Mouse (Mus musculus): ENCODE measurements around the gene Ifi35. TPM values are rescaled to one million over a fixed set of nuclear protein-coding genes. Genes with fewer than 3 reads are reported as not detected.
"Not testable (repeated sequence)": the region's sequence is repeated elsewhere in the genome, so short reads cannot be mapped to it uniquely, and the experiment has no call there.

The Ifi35 gene
- total RNA-seq, 2 experiments from 2014 or later: 23.0 to 24.9 TPM

DNA sequence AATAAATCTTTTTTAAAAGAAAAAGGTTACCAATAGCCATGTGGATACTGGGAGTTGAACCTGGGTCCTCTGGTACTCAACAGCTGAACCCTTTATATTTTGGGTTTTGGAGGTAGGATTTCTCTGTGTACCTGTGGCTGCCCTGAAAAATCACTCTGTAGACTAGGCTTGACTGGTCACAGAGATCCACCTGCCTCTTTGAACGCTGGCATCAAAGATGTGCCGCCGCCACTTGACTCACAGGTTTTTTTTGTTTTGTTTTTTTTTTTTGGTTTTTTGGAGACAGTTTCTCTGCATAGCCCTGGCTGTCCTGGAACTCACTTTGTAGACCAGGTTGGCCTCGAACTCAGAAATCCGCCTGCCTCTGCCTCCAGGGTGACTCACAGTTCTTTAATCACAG lies 421 bp upstream of the Ifi35 start:
- no peak for DNase-seq

DNA sequence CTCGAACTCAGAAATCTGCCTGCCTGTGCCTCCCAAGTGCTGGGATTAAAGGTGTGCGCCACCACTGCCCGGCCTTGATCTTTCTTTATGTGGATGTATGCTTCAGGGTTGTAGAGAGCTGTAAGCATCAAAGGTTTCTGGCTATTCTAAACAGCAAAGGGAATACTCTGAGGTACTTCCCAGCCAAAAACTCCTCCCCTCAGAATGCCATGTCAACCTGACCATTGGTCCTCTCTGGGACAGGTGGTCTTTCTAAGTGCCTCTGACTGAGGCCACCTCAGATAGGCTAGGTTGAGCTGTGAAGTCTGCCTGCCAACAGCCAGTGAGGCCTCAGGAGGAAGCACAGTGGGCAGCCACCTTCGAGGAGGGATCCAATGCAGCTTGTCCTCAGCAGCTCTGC lies 692 bp downstream of the Ifi35 start:
- no peak for DNase-seq

DNA sequence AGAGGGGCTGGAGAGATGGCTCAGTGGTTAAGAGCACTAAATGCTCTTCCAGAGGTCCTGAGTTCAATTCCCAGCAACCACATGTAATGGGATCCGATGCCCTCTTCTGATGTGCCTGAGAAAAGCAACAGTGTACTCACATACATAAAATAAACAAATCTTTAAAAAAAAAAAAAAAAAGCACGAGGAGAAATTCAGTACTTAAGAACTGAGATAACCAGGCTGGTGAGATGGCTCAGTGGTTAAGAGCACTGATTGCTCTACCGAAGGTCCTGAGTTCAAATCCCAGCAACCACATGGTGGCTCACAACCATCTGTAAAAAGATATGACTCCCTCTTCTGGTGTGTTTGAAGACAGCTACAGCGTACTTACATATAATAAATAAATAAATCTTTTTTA lies 1.4 kb downstream of the Ifi35 start:
- DNase-seq: not testable (repeated sequence)

DNA sequence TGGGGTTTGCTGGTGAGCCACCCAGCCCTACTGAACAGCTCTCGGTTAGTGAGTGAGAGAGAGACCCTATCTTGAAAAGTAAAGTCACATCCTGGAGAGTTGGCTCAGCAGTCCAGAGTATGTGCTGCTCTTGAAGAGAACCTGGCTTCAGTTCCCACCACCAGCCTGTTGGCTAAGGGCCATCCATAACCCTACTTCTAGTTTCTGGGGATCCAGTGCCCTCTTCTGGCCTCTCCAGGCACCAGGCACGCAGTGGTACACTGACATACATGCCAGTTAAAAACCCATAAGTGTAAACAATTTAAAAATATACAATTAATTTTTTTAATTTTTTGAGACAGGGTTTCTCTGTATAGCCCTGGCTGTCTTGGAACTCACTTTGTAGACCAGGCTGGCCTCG lies 2.2 kb downstream of the Ifi35 start:
- no peak for DNase-seq

DNA sequence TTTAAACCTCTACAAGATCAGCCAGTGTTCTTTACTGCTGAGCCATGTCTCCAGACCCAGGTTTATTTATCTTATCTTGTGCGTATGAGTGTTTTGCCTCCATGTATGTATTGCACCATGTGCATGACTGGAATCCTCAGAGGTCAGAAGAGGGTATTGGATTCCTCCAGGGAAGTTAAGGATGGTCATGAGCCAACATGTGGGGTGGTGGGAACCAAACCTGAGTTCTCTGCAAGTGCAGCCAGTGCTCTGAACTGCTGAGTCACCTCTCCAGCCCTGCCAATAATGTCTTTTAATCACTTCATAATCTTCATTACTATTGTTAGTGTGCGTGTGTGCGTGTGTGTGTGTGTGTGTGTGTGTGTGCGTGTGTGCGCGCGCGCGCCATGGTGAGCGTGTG lies 3.3 kb downstream of the Ifi35 start:
- no peak for DNase-seq

DNA sequence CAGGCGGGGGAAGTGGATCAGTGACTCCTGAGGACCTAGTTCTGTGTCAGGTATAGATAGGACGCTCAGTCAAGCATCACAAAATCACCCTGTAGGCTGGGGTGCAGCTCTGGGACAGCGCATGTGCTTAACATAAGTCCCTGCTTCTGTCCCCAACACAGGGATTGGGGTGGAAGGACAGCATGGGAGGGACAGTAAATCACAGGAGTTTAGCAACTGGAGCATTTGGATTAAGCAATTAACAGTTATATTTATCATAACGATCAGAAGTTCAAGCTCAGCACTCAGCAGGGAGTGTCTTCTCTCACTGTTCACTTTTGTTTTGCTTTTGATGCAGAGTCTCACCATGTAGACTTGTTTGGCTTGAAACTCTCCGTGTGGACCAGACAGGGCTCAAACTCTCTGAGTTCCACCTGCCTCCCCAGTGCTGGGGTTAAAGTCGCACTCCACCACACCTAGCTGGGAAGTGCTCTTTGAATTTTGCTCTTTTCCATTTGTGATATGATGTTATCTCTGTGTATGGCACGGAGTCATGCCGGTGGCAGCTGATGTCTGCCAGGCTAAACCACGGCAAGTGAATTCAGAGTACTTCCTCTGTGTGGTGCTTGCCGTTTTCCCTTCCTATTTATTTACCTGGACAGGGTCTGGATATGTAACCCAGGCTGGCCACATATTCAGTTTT lies 4.0 kb downstream of the Ifi35 start:
- no peak for DNase-seq

DNA sequence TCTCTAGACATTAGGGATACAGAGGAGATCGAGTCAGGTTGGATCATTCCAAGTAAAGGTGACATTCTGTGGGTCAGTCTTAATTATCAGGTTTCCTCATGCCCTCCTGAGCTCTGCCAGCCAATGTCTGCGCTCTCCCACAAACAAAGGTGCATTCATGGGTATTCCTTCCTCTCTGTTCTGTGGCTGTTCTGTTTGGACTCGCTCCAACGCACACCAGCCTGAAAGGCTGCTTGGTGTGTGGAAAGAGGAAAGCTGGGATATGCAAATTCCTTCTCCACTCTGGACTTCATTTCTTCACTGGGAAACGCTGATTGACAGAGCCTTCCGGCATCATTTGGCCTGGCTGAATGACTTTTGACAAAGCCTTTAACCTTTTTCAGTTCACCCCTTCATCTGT lies 6.5 kb downstream of the Ifi35 start:
- DNase-seq: no peak

DNA sequence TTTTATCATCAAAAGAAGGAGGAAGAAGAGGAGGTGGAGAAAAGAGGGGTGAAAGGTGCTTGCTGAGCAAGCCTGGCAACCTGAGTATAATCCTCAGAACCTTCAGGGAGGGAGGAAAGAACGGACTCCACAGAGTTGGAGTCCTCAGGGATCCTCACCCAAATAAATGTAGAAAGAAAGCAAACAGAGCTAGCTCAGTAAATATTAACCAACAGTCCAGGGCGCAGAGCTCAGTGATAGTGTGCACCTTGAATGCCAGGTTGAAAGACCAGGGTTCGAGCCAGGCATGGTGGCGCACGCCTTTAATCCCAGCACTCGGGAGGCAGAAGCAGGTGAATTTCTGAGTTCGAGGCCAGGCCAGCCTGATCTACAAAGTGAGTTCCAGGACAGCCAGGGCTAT lies 7.4 kb downstream of the Ifi35 start:
- no peak for DNase-seq

DNA sequence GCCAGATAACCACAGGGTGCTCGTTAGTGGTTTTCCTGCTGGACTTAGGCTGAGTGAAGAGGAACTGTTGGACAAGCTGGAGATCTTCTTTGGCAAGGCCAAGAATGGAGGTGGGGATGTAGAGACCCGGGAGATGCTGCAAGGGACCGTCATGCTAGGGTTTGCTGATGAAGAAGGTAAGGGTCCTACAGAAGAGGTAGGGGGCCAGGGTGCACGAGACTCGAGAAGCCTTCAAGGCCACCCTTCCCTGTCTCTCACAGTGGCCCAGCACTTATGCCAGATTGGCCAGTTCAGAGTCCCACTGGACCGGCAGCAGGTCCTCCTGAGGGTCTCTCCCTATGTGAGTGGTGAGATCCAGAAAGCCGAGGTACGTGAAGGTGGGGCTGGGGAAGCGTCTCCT lies 9.4 kb downstream of the Ifi35 start:
- no peak for DNase-seq

DNA sequence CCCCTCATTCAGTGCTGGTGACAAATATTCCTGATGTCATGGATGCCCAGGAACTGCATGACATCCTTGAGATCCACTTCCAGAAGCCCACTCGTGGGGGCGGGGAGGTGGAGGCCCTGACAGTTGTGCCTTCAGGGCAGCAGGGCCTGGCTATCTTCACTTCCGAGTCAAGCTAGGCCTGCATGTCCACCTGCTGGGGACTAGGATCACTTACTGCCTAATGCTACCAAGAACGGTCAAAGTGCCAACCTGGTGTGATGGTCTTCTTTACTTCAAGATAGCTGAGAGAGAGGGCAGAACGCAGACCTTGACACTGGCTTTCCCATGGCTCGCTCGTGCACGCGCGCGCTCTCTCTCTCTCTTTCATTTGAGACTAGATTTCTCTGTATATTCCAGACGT lies 10.0 kb downstream of the Ifi35 start:
- no peak for DNase-seq

DNA sequence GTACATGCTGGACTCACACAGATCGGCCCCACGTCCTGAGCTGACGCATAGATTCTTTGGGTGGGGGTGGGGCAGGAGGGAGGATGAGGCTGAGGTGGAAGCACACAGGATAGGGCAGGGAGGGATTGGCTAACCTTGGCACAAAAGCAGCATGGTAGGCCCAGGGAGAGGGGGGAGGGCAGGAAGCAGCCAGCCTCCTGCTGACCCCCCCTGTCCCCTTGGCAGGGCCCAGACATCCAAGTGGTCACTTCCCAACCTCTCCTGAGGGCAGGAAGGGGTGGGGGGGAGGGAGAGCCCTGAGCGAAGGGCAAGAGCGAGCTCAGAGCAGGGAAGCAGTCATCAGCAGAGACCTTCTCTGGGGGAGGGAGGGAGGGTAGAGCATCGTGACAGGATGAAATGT lies 11.5 kb downstream of the Ifi35 start:
- DNase-seq: peak; percentile 40

DNA sequence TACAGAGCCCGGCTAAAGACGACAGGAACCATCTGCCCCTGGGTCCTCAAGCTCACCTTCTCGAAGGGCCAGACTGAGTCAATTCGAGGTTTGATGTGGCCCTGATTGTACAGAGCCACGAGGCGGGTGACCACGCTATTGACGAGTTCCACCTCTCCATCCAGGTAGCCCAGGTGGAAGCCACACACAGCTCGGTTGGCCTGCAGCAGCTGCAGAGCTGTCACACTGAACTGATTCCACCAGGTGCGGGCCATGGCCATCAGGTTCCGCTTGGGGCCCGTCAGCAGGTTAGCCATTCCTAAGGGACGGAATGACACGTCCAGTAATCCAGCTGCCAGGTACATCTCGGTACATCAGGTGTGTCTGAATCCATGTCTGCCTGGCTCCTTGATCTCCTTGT lies 12.1 kb downstream of the Ifi35 start:
- no peak for DNase-seq

DNA sequence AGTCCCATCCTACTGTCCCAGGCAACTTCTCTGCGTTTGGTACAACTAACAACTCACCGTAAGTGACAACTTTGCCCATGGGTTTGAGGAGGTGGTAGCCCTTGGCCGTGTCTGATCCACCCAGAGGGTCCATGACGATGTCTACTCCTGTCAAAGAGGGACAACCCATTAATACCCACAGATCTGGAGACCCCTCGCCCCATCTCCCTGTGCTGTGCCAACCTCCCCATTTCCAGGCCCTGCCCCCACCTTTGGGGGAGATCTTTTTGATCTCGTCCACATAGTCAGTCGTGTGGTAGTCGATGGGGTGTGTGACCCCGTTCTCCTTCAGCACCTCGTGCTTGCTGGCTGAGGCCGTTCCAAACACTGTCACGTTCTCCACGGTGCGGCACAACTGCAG lies 13.9 kb downstream of the Ifi35 start:
- DNase-seq: no peak

DNA sequence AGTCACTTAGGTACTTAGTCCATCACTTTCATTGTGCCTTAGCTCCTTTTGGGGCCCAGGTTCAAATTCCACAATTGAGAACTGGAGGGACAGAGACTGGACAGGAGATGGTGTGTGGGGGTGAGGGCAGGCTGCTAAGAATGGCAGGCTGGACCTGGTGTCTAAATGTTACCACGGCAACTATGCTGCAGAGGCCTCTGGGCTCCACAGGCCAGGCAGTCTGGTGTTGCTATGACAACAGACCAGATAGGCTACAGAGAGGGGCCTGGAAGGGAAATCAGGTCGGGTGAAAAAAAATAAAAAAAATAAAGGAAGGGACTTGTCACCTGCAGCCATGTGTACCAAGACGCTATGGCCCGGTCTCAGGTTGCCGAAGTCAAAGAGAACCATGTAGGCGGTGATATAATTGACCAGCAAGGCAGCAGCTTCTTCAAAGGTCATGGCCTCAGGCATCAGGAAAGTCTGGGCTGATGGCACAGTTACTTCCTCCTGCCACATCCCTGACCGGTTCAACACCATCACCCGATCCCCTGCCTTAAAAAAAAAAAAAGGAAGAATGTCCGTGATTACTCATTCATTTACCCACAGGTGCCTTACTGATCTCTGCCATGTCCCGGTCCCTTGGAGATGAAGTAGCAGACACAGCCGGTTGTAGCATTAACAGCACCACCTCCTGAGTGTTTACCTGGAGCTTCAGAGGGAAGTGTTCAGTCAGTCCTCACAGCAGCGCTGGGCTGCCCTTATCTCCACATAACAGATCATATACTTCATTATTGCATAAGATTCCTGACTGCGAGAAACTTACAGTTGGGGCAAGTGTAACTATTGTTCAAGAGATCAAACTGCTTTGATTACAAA lies 14.6 kb downstream of the Ifi35 start:
- DNase-seq: no peak

DNA sequence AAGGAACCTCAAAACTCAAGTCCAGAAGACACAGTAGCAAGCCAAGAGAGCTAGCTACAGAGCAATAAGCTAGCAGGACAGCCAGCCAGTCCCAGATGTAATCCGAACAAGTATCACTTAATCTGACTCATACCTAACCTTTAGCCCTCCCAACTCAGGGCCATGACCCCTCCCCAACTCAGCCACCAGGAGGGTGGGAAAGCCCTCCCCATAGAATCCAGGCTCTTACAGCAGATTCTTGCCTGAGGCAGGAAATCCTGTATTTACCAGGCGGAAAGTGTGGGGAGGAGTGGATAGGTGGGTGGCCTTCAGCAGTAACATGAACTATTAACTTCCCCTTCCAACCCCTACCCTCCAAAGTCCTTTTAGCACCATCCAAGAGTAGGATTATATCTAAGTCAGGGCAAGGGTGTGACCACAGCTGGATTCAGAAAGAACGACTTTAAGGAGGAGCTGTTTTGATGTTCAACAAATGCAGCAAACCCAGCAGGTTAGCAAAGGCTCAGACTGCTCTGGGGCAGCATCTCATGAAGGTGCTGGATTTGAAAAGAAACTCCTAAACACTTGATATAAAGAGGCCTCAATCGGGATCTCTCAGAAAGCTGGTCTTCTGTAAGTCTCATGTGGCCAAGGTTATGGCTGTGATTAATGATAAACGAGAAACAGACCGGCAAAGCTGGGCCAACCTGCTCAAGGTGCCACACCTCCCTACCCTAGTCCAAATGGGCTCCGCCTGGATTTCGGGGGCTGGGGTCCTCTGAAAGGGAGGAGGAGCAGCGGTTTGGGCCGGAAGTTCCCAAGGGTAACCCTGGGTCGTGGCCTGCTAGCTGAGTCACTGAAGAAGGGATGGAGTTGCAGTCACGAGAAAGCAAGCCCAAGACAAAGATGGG lies 16.2 kb downstream of the Ifi35 start, which contains the start of gene Rnd2:
Gene Rnd2 (plus strand): TSS at position 789 of the 890 bp plus-strand sequence.
- DNase-seq: peak; percentile 44

DNA sequence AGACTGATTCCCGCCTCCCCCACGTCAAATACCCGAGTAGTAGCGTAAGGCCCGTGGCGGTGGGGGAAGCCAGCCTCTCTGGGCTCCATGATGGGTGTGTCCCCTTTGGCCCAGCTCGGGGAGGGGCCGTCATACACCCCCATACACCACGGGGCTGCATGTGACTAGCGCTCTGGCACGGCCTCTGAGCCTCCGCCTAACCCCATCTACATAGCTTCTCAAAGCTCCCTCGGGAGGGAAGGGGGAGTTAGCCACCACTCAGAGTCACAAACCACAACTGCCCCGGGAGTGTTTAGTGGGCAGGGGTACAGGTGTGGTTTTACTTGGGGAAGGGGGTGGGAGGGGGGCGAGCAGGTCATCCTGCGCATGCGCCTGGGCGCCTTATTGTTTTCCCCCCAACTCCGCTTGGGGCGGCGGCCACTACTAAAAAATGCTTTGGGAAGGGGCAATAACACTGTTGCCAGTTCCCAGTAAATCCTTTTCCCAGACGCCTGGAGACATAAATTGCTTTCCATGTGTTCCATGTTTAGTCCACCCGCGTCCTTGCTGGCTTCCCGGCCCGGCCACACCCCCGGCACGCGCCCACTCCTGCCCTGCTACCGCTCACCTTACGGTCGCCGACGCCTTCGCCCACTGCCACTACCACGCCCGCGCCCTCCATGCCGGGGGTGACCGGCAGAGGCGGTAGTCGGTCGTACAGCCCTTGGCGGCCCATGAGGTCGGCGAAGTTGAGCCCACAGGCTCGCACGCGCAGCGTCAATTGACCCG lies 17.1 kb downstream of the Ifi35 start:
- peak; percentile 72 for DNase-seq

DNA sequence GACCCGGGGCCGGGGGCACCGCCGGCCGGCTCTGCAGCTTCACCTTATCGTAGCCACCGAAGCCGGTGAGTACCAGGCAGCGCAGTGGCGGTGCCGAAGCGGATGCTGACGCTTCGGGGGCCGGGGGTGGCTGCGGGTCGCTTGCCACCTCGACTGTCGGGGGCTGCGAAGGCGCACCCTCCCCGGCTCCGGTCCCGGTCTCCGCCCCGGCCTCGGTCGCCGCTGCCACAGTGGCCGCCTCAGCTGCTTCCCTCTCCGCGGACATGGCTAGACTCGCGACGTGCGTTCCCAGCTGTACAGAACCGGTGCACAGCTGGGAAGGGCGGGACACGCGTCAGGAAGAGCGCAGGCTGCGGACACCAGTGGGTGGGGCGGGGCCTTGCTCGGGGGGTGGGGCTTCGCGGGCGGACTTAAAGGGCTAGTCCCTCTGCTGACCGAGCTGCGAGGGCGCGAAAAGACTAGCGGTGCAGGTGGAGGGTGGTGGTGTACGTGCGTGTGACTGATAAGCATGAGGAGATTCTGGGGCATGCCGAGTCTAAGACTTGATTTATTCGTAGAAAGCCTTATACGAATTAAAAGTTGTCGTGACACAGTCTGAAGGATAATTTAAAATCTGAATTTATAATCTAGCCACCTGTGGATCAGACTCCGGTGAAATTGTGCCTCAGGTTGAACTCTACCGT lies 17.8 kb downstream of the Ifi35 start, which contains the start of gene Vat1:
Gene Vat1 (minus strand): TSS at position 362 of the 683 bp plus-strand sequence.
- DNase-seq: peak; percentile 84

DNA sequence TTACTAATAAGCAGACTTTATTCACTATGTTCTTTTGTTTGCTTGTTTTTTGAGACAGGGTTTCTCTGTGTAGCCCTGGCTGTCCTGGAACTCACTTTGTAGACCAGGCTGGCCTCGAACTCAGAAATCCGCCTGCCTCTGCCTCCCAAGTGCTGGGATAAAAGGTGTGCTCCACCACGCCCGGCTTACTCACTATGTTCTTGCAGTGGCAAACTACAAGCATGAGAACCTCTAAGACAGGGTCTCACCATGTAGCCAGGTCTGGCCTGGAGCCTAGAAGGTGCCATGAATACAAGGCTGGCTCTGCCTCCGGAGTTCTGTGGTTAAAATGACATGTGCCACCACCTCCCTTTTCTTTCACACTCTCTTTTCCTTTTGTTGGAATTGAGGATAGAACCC lies 18.3 kb downstream of the Ifi35 start:
- not testable (repeated sequence) for DNase-seq

DNA sequence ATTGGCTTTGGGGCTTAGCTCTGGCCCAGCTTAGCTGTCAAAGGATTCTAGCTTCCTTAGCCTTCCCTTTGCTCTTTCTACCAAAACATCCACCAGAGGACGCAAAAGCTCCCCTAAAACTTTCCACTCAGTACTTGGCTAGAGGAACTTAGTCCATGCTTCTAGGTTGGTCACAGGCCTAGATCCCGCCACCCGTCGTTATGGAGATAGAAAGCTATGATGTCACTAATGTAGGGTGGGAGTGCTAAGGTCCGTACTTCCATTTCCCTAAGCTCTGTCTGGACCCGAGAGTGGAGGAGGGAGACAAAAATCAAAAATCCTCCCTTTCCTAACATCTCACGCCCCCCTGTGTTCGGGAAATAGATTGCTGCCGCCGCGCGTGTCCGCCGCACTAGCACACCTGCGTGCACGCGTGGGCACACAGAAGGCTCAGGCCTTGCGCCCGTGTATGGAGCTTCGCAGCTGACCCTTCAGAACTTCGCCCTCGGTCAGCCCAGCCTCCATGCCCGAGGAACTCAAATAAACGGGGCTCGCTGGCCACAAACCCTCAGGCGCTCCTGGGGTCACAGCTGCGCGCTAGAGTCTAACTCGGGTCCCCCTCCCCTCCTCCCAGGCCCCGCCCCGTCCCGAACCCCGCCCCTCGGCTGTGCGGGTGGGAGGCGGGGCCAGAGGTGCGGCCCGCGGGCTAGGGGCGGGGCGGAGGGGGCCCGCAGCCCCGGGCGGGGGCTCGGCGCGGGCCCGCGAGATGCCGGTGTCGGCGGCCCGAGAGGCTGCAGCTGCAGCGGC lies 19.5 kb downstream of the Ifi35 start:
- DNase-seq: peak; percentile 83

DNA sequence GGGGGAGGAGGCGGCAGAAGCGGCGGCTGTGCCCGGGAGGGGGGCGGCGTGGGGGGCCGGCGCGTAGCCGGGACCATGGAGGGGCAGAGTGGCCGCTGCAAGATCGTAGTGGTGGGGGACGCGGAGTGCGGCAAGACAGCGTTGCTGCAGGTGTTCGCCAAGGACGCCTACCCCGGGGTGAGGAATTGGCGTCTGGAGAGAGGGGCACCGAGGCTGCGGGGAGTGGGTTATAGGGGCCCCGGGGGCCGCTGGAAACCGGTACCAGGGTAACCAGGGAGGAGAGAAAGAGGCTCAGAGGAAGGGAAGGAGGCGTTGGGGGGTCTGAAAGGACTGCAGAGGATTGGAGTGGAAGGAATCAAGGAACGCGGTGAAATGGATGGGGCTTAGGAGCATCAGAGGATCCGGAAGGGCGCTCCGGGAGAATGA lies 20.1 kb downstream of the Ifi35 start:
- no peak for DNase-seq
